Mouse (Mus musculus): Measurements from ENCODE around the gene Wbp1l.

DNA sequence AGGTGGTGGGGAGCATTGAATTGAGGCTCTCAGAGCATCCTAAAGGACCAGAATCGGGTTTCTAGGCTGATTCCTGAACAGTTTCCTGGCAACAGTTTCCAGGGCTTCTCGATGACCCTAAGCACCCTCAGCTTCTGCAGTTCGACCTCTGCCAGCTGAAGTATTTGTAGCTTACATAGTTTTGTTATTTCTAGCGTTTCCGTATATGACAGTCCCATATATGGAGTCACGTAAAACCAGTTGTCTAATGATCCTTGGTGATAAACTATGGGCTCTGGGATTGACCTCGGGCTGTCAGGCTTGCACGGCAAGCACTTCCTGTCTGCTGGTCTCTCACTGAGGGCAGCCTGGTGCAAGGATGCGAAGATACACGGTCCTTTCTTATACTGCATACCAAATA, 26.6 kb downstream of the Wbp1l start:
- TF ChIP-seq POLR2A (IDR thresholded peaks at IDR 0.05; ENCODE audit: extremely low read depth, insufficient read depth, low read length) (no peak), CTCF (IDR thresholded peaks at IDR 0.05; ENCODE audit: extremely low read depth, insufficient read depth, low read length) (no peak)
